Mouse (Mus musculus) bone marrow, adult 2 months (tissue): ENCODE data around the gene Rnf5.

ENCODE experiments used
- CTCF ChIP-seq: fragments of 200-500 bp; IDR thresholded peaks from 2 replicates; pipeline ENCODE4 v1.5.1; 2011; ENCODE audit warnings: low read length, control low read depth; ENCODE audit not compliant: control insufficient read depth, insufficient read depth
- POLR2A ChIP-seq: fragments of 200-500 bp; IDR thresholded peaks from 2 replicates; pipeline ENCODE4 v1.6.1; 2011; ENCODE audit warnings: low read depth, mild to moderate bottlenecking, control low read depth, low read length, borderline replicate concordance; ENCODE audit not compliant: control insufficient read depth

DNA sequence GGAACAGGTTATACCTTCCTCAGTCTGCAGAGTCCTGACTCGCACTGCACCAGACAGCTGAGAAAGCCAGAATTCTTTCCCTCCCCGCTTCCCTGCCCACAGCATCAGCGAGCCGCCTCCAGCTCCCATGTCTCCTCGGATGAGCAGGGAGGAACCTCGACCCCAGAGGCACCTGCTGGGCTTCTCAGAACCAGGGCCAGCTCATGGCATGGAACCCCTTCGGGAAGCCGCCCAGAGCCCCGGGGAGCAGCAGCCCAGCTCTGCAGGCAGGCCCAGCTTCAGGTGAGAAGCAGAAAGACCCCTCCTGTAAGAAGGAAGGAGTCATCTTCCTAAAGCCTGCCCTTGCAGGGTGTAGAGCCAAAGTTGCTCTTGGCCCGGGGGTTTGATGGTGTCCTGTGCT lies 49.1 kb upstream of the Rnf5 start:
- TF ChIP-seq CTCF (no peak), POLR2A (no peak)
